Mouse (Mus musculus) brain, embryonic 14.5 days (tissue): Measurements from ENCODE around the gene Proca1. TPM values are rescaled to one million over a fixed set of nuclear protein-coding genes. Genes with fewer than 3 reads are reported as not detected.

Source experiments
- DNase-seq: peaks from one replicate; pipeline ENCODE4 v3.0.0-alpha.2; 2011; ENCODE audit warnings: low read depth
- CTCF ChIP-seq: fragments of 200-500 bp; IDR thresholded peaks from 2 replicates; pipeline ENCODE4 v1.5.1; 2012; ENCODE audit warnings: inconsistent platforms, mild to moderate bottlenecking, moderate library complexity, borderline replicate concordance; ENCODE audit not compliant: insufficient read depth, insufficient read length; ENCODE audit errors: extremely low read depth
- POLR2A ChIP-seq: fragments of 200-500 bp; IDR thresholded peaks from 2 replicates; pipeline ENCODE4 v1.6.1; 2012; ENCODE audit warnings: mild to moderate bottlenecking, inconsistent platforms, borderline replicate concordance; ENCODE audit not compliant: poor library complexity, insufficient read depth, insufficient read length, severe bottlenecking; ENCODE audit errors: extremely low read depth
- polyA plus RNA-seq: library from polyadenylated mRNA; depleted of rRNA; stranded (reverse); fragments of >200 nt; gene quantifications from 2 replicates; pipeline ENCODE4 v1.2.3, GENCODE M21; 2012

Gene Proca1
- polyA plus RNA-seq, 1 experiment, result 1.0 TPM

GRCm38 (mm10) chr11:78160675-78161074 is 32.5 kb upstream of the Proca1 start:
- TF ChIP-seq POLR2A (no peak), CTCF (no peak)

DNA sequence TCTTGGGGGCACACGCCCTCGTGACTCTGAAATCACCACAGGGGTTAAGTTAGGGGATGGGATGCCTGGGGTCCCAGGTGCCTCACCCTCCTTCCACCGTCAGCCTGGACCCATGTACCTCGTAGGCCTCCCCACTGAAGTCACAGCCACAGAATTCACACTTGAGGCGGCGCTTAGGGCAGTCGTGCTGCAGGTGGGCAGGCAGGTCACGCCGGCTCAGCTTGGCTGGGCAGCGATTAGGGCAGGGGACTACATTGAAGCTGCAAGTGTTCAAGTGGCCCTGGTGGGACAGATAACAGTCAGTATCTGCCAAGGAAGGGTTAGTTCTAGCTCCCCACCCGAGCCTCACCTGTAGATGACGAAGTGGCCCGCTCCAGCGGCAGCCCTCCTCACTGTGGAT is 32.0 kb upstream of the Proca1 start:
- TF ChIP-seq CTCF, result no peak
- no peak for TF ChIP-seq POLR2A
- DNase-seq, result no peak

More at GRCm38 (mm10) chr11:78160675-78161074, 32.5 kb upstream of the Proca1 start:
- DNase-seq, result no peak

GRCm38 (mm10) chr11:78161968-78162367 is 31.2 kb upstream of the Proca1 start:
- DNase-seq, result peak; percentile 35
- TF ChIP-seq POLR2A (no peak), CTCF (no peak)

DNA sequence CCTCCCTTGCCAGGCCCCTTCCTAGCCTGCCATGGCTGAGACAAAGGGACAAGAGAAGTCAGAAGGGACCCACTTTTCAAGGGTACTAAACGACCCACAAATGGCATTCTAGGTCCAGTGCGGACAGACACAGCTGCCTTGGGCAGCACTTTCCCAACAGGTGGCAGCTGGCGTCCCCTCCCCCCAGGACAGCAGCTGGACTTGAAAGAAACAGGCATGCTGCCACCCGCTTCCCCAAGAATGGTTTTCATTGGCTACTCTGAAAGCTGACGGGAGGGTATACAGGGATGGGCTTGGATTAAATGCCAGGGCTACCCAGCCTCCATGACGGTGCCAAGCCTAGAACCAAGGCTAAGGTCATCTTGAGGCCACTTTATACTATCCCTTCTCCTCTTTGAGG is 30.7 kb upstream of the Proca1 start:
- peak; percentile 77 for DNase-seq
- TF ChIP-seq CTCF (no peak), POLR2A (no peak)

DNA sequence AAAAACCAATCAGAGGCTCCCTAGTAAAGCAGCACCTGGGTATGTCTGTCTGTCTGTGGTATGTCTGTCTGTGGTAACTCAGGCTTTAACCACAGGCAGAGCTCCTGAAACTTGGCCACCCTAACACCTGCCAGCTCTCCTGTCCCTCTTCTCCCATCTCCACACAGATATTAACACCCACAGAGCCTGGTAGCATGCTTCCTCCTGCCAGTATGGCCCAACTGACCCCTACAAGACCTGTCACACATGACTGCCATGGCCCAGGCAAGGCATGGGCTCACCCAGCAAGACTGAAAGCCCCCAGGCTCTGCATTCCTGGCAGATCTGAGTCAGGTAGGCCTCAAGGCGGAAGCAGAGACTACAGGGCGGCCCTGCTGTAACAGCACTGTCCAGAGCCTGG is 30.1 kb upstream of the Proca1 start:
- no peak for TF ChIP-seq CTCF
- no peak for TF ChIP-seq POLR2A
- DNase-seq, result no peak

- DNase-seq, result peak; percentile 92
- no peak for TF ChIP-seq CTCF
- no peak; the same call in 1 of the 2 replicates for TF ChIP-seq POLR2A
Measured at GRCm38 (mm10) chr11:78163681-78164603, 29.2 kb upstream of the Proca1 start.

DNA sequence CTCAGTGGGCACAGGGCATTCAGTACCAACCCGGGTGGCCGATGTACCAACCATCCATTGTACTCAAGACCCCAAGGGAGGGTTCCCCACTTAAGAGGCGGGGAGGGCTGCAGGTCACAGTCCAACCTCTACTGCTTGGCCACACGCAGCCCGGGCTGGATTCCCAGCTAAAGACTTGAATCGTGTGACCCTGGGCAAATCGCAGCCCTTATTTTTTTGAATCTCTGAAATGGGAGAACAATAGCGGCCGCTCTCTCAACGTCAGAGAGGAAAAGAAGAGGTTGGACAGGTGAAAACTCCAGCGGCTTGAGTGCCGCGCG is 28.6 kb upstream of the Proca1 start:
- TF ChIP-seq CTCF (no peak), POLR2A (no peak)
- DNase-seq, result no peak

GRCm38 (mm10) chr11:78164924-78165760 is 28.1 kb upstream of the Proca1 start, which contains the start of gene Traf4:
TSS of gene Traf4 (minus strand) at chr11:78165589.
- peak; percentile 93 for DNase-seq
- peak; percentile 95 for TF ChIP-seq POLR2A
- TF ChIP-seq CTCF, result no peak

DNA sequence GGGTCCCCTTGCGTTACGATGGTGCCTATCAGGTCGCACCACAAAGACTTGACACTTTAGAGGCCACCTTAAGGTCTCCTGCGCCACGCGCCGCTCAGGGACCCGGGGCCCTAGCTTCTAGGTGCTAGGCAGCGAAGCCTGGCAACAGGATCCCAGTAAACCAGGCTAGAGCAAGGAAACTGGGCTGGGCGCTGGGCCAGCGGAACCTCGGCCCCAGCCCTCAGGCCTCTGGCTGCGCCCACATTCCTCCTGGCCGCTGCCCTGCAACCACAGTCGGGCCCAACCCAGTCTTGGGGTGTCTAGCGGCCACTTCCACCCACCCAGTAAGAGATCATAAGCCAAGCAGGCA is 27.5 kb upstream of the Proca1 start:
- TF ChIP-seq CTCF (no peak), POLR2A (no peak)
- no peak for DNase-seq

DNA sequence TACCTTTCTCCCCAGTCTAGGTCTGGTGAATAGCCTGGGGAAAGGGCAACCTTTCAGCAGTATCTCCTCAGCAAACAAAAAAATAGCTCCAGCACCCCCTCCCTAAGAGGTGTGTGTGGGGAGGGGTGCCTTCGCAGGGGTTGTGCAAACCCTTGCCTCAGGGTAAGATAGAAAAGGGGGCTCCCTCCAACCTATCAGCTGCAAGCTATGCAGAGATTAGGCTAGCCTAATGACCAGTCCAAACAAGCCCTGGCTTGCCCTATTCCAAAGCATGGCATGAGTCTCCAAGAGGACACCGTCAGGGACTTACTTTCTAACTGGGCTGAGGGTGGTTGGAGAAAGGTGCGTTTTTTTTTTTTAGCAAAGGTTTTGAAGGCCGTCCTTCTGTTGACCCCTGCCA is 27.0 kb upstream of the Proca1 start:
- no peak for DNase-seq
- TF ChIP-seq CTCF (no peak), POLR2A (no peak)

DNA sequence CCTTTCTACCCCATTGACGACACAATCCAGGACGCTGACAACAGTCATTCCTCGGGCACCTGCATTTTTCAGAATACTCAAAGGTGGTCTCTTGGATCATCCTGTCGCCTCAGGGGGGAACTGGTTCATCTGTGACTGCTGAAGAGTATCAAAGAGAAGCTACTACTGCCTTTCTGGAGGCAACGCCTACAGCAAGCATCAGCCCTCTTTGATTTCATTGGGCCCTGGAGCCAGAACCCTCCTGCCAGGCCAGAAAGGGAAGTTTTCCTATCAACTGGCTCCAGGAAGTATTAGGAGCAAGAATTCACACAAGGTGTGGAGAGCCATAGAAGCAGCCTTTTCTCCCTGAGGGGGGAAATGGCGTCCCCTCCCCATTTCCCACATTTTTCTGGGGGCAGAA is 26.6 kb upstream of the Proca1 start:
- TF ChIP-seq CTCF (no peak), POLR2A (no peak)
- no peak for DNase-seq
